Mouse (Mus musculus) cerebellum, postnatal 10 days (tissue): ENCODE data around the gene Tenm1.

Experiments used
- DNase-seq, 2 experiments: peaks; one replicate each; pipeline ENCODE4 v3.0.0; 2021; ENCODE audit warnings: mixed read lengths in 2 of 2

Tenm1 gene

GRCm38 (mm10) chrX:42781566-42781965 is 647.4 kb downstream of the Tenm1 start:
- DNase-seq, result peak; percentile 2 to 5

DNA sequence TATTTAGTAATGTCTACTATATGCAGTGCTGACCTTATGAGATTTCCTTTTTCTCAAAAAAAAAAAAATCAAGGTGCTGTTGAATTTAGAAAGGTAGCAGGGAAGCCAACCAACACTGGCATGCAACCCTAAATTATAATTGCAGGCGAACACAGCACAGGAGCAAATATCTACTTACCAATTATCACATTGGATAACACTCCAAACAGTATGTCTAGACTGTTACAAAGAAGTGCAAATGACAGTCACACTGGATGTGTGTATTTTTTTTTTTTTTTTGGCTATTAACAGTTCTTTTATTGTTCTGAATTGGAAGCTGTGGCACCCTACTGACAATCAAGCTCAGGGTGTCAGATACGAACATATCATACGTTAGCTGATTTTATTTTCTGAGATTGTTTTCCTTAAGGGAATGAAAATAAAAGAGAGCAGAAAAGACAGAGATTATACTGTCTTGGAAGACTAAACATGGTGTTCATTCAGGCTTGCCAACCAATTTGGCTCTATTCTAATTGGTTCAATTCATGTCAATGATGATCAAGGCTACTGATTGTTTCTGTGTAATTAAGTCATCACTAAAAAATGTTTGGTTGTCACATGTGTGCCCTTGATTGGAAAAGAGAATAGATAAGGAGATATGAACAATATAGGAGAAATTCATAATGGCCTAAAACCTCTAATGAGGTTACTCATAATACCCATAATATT is 710.7 kb downstream of the Tenm1 start:
- no peak for DNase-seq

GRCm38 (mm10) chrX:42700291-42700690 is 728.6 kb downstream of the Tenm1 start:
- no peak for DNase-seq

DNA sequence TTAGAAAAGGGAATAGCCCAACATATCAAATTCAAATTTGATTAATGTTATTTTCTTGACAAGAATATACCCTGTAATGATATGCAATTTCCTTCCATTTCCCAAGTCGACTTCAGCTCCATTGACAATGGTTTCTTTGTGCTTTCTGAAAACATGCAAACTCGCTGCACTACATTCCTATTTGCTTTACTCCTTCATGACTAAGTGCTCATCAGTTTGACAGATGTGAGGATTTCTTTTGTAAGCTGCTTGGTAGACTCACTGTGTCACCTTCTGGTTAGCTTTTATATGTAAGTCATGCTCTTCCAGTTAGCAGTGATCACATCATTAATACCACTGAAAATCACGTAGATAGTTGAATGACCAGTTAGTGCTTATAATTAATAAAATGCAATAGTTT is 781.8 kb downstream of the Tenm1 start:
- DNase-seq, result no peak

GRCm38 (mm10) chrX:42580521-42580920 is 848.4 kb downstream of the Tenm1 start:
- DNase-seq, result no peak

DNA sequence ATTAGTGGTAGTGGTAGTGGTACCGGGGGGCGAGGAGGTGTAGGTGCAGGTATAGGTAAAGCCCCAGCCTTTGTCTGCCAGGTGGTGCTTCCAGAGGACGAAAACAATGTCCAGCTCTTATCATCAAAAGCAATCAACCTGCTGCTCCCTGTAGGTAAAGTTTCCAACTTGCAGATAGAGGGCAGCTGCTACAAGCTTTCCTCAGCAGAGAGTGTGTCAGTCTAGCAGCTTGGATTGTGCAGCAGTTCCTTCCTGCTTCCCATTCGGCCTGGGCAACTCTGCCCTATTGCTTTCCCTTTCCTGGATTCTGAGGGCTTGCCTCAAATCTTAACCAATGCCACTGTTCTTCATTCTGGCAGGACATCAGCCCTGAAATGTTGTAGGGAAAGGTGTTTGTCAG is 870.2 kb downstream of the Tenm1 start:
- DNase-seq, result no peak

GRCm38 (mm10) chrX:42557284-42557683 is 871.6 kb downstream of the Tenm1 start:
- DNase-seq, result peak; percentile 74 to 76

DNA sequence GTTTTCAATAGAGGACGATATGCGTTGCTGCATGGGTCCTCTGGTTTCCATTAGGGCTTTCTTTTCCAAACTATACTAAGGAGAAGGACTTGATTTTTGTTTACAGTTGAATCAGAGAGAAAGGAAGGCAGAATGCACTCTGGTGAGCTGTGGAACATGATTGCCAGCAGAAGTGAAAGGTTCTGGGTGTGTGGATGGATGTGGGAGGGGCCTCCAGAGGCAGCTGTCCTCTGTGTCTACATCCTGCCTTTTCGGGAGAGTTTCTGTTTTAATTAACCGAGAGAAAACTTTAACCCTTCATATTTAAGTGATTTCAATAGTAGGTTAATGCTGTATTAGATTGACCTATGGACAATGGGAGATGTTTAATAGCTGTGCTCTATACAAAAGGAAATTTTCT is 880.4 kb downstream of the Tenm1 start:
- DNase-seq, result no peak

GRCm38 (mm10) chrX:42545076-42545475 is 883.9 kb downstream of the Tenm1 start:
- no peak for DNase-seq

GRCm38 (mm10) chrX:42540756-42541053 is 888.2 kb downstream of the Tenm1 start:
- peak; percentile 88 for DNase-seq

- peak; percentile 67 to 78 for DNase-seq
Measured at GRCm38 (mm10) chrX:42540030-42540755, 888.7 kb downstream of the Tenm1 start.

GRCm38 (mm10) chrX:42530703-42531102 is 898.2 kb downstream of the Tenm1 start:
- DNase-seq, result no peak

- no peak for DNase-seq
Measured at GRCm38 (mm10) chrX:42522868-42523267, 906.1 kb downstream of the Tenm1 start.

GRCm38 (mm10) chrX:42512567-42512966 is 916.4 kb downstream of the Tenm1 start:
- no peak for DNase-seq

- no peak for DNase-seq
Measured at GRCm38 (mm10) chrX:42511105-42511504, 917.8 kb downstream of the Tenm1 start.

- no peak for DNase-seq
Measured at GRCm38 (mm10) chrX:42502291-42503043, 926.5 kb downstream of the Tenm1 start, which contains the start of gene Sh2d1a. TSS of gene Sh2d1a (plus strand) at chrX:42502453.

DNA sequence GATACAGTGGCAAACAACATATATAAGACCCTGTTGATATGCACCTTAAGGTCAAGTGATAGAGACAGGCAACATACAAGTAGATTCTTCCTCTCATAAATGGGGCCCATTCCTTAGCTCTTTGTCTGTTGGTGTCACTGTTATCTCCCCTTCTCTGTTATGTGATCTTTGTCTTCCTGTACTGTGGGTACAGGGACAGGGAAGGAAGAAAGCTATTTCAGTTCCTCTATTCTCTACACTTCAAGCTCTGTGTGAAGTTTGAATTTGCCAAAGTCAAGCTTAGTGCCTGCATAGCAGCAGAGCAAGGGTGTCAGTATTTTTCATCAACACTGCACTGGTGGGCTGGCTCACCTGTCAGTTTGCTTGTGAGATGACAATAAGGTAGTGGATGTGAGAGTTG is 928.4 kb downstream of the Tenm1 start:
- DNase-seq, result no peak

DNA sequence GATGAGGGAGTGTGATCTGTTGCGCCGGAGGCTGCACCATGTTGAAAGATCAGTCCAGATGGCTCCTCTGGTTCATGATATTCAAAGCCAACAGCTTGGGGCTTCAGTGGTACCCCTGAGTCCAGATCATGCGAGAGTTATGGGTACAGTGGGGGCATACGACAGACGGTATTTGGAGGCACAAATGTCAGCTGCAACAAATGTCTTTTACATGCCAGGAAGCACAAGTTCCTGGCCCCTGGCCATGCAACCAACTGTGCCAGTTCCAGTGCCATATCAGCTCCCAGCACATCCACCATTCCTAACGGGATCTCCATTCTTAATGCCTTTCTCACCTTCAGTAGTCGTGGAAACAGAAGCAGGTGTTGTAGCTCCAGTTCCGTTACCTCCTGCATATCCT is 938.6 kb downstream of the Tenm1 start:
- DNase-seq, result peak; percentile 59 to 67

DNA sequence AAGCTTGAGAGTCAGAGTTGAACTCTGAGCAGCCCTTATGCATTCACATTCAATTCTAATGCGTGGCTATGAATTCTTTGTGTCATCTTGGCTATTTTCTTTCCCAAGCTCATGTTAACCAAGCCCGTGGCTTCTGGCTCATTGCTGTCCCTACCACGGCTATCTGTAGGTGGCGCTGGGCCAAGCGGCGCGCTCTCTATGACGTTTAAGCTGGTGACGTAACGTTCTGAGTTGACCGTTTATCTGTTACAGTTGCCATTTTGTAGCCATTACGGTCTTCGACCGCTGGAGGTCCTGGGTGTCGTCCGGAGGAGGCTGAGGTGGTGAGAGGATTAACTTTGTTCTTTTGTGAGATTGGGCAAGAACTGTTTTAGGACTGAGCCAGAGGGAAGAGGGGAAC is 939.5 kb downstream of the Tenm1 start, which contains the start of gene Tex13c2:
Tex13c2 (plus strand) TSS at position 246 of the 400 bp plus-strand sequence.
- no peak for DNase-seq
